Mouse (Mus musculus) left cerebral cortex, adult 18-20 months (tissue): ENCODE results near the gene Atad2b. TPM values are rescaled to one million over a fixed set of nuclear protein-coding genes. Genes with fewer than 3 reads are reported as not detected.
"Not testable (repeated sequence)": the region's sequence is repeated elsewhere in the genome, so short reads cannot be mapped to it uniquely, and the experiment has no call there.

ENCODE experiments used
- DNase-seq, 2 experiments: peaks; one replicate each; pipeline ENCODE4 v3.0.0; 2021 to 2022; ENCODE audit warnings: low spot score in 2 of 2, mixed read lengths in 1 of 2
- total RNA-seq, 2 experiments: library from RNA; stranded (reverse); gene quantifications; 2 replicates each; pipeline ENCODE4 v1.2.3; 2021

Atad2b gene
- total RNA-seq, 2 experiments from 2014 or later, result 29.6 to 30.6 TPM

DNA sequence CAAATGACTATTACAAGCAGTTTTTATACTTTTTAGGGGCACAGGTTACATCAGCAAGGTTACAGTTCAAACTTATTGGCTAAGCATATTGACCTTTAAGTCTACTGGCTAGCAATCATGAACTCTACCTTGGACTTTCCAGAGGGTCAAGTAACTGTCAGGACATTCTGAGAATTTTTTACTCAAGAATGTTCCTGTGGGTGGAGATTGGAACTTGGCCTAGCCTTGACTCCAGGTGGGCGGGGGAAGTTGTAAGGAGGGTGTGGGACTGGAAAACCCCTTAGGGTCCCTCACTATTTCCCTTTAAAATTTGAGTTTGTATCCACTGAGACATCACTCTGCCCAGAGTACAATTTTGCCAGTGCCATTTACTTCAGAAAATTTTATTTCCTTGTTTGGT is 6.7 kb upstream of the Atad2b start:
- not testable (repeated sequence) for DNase-seq

DNA sequence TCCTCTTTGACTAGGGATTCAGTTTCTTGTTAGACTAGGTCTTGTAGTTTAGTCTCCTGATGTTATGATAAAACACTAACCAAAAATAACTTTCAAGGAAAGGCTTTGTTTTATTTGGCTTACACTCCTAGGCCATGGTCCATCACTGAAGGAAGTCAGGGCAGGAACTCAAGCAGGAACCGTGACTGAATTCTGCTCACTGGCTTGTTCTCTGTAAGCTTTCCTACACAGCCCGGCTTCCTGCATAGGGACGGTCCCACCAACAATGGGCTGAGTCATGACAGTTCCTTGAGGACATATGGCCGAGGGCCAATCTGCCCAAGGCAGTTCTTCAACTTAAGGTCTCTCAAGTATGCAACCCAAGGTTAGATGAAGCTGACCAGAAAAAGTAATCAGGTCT is 5.4 kb upstream of the Atad2b start:
- no peak for DNase-seq

DNA sequence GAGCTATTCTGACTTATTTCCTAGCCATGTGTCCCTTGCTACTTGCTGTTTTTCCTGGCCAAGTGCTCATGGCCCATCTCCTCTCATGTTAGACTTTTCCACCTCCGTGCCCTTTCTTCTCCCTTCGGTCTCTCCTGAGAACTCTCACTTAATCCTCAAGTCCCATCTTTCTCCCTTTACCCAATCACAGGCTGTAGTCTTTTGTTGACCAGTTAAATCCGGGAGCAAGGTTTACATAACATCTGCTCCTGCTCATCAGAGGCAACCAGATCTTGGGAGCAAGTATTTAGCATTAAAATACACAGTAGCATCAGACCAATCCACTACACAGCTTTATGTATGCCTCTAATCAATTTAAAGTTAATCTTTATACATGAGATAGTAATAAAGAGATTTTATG is 2.7 kb upstream of the Atad2b start:
- DNase-seq, result no peak

DNA sequence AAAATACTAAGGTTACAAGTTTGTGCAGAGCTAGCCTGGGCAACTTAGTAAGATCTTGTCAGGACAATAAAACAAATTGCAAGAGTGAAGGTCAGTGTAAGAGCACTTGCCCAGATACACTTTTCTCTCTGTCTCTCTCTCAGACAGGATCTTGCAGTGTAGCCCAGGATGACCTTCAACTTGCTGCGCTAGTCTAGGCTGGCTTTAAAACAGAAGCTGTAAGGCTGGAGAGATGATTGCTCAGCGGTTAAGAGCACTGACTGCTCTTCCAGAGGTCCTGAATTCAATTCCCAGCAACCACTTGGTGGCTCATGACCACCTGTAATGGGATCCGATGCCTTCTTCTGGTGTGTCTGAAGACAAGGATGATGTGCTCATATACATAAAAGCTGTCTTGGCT is 2.2 kb upstream of the Atad2b start:
- no peak for DNase-seq

DNA sequence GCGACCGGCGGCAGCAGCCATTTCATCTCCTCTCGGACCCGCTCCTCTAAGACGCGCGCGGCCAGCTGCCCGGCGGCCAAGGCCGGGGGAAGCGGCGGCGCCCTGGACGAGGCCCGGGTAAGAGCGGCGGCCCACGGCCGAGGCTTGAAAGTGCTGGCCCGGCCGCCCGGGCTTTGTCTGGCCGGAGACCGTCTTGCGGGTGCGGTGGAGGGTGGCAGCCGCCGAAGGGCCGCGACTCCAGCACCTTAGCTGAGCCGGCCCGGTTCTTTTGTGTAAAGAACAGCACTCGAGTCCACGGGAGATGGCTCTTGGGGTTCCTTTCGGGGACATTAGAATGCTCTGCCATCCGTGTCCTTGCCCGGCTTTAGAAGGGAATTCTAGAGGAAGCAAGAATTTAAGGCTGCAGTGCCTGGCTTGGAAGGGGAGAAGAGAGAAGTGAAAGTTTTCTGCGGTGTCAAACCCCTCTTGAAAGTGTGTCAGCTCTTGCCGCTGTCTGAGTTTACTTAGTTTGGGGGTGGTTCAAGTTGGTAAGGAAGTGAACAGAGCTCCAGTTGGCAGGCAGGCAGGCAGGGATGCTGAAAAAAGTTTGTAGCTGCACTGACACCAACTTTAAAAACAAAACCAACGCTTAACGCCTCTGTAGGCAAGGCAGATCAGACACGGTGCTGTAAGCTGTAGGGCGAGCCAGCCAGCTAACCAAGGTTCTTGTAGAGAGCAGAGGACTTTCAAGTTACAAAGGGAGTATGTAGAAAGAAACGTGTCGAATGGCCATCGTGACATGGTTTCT is 845 bp downstream of the Atad2b start:
- DNase-seq, result peak; percentile 20 to 48

DNA sequence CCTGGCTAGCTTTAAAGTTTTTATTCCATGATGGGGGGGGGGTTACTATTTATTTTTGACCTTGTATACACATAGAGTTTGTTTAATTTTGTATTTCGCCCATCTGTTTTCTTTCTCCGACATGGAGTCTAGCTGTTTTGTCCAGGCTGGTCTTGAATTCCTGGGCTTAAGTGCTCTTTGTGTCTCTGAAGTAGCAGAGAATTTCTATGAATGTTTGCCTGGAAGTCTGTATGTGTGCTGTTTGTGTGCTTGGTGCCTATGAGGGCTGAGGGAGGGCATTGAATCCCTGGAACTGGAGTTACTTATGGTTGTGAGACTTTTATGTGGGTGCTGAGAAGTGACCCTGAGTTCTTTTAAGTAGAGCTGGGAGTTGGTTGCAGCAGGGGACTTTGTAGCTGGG is 11.0 kb downstream of the Atad2b start:
- no peak for DNase-seq

DNA sequence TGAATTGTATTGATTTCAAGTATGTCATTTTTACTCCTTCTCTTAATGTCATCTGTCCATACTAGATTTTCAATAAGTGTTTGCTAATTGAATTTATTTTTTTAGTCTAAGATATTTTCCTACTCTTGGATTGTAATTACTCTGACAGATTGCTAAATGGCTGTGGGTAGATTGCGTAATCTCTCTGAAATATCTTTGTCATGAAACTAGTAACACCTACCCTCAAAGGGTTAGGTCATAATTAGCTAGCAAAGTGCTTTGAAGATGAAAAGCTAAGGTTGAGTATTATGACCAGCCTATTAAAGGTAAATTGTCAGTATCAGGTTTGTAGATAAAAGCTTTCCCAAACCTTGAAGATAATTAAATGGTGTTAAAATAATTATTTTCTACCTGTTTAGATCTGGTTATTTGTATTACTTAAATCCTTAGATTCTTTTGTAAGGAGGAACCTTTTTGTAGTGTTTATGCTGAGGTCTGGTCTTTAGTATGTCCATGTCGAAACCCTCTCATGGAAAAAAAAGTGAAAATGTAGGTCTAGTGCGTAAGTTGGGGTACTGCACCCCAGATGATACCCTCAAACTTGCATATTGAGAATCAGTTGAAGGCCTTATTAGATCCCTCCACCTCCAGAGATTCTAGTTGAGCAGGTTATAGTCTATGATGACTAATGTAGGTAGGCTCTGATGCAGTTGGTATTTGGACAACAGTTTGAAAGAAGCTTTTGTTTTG is 13.8 kb downstream of the Atad2b start:
- no peak for DNase-seq

DNA sequence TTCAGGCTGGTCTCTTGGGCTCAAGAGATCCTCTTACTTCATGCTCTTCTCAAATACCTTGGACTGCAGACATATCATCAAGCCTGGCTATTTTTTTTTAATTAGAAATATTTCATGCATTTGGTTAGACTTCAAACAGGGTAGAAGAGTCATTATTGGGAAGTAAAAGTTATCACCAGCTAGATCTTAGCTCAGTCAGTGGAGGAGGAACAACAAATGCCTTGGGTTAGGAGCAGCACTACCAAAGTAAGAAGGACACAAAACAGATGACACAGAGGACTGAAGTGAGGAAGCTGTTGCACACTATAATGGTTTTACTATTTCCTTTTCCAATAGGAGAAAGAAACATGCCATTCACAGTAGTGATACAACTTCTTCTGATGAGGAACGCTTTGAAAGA is 35.1 kb downstream of the Atad2b start:
- no peak for DNase-seq

DNA sequence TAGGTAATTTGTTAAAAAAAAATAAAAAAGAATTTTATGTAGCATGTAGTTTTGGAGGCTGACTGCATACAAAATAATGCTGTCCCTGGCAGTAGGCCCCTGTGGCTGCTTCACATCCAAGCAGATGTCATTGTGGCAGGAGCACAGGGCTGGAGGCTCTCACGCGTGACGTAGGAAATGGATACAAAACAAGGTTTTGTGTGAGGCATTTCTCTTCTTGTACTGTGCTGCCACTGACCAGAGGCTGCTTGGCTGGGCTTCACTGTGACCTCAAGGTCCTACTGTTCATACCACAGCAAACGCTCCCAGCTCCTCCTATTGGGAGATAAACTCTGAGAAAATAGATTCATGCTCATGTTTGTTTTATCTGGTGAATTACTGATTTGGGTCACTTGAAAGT is 36.0 kb downstream of the Atad2b start:
- DNase-seq, result peak in 1 of 2 experiments; percentile 3

DNA sequence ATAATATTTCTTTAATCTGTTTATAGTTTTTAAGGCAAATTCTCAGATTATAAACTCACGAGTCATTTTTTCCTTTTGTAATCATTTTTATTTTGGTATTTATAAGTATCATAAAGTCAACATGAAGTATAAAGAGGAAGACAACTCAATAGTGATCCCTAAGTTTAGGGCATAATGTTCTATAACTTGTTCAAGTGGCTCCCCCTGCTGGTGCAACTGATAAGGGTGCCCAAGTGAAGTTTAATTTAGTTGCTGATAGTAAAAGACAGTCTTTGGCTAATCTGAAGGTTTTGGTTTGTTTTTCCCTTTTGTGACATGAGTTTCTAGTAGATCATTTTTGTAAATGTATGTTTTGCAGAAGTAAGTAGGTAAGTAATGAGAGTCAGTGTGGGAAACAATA is 55.8 kb downstream of the Atad2b start:
- peak; percentile 57 to 81 for DNase-seq

DNA sequence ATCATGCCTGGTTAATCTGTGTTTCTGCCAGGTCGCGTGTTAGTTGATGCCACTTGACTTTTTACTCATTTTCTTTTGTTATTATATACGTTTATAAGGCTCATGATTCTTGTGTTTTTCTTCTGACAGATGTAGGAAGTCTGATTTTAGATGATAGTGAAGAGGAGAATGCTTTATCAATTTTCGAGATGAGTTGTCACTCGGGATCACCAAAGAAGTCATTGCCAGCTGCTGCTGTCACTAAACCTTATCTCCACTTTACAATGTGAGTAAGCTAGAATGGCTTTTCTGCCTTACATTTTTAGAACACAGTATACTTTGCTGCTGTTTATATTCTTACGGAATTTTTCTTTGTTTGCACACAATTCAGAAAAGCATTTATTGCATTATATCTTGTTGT is 61.2 kb downstream of the Atad2b start:
- DNase-seq, result no peak

DNA sequence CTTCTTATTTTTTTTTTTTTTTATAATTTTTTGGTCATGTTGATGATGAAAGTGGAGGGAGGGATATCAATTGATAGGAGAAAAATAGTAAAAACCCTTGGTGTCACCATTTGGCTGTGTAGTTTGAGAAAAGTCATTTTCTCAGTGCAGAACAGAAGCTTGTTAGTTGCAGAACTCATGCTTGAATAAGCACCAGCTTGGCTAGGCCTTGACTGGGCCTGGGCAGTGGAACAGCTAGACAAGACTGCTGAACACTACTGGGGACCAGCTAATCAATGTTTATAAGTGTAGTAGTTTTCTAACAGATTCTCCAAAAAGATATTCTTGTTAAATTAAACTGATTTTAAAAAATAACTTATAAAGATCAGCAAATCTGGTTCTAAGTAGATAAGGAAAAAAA is 79.8 kb downstream of the Atad2b start:
- DNase-seq, result no peak

DNA sequence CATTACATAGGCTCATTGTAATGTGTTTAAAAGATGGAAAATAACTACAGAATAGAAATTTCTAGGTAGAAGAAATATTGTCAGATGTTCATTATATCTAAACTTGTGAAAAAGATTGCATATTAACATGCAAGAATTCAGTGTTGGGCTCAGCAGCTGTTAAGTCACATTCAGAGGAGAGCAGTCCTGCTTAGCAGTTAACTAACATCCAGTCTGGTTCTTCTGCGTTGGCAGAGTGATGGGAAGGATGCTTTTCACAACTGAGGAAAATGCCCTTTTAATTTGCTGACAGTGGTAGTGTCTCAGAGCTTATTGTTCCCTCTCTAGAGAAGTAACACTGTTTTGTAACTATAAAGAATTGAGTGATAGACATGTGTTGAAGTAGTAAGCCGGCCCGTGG is 88.2 kb downstream of the Atad2b start:
- no peak for DNase-seq

DNA sequence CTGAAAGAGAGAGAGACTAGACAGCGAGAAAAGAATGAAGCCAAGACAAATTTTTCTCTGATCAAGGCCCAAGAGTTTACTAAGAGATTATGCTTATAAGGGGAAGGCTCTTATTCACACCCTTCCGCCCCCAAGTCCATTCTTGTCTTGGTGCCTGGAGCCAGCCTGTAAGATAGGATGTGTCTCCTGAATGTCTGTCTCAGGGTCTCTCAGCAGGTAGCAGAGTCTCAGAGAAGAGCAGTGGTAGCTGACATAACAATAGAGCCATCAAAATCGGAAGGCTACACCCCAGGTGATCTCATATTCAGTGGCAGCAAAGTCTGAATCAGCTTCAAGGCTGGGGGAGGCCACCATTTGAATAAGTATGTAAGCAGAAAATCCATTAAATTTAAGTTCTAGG is 88.6 kb downstream of the Atad2b start:
- DNase-seq, result not testable (repeated sequence)

DNA sequence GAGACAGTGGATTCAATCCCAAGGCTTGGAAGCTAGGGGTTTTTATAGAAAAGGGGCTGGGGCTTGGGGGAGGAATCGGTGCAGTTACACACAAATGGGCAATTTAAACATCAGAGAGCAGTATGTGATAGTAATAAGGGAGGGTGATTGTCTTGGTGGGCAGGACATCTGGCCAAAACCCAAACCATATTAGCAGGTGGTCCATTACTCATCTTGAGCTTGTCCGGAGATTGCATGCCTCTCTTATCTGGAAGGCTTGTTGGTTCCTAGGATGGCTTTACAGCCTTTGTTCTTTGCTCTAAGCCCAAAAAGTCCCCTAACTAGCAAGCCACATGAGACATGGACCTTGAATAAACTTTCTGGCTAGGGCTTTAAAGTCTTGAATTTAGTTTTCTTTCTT is 91.5 kb downstream of the Atad2b start:
- DNase-seq, result not testable (repeated sequence)

DNA sequence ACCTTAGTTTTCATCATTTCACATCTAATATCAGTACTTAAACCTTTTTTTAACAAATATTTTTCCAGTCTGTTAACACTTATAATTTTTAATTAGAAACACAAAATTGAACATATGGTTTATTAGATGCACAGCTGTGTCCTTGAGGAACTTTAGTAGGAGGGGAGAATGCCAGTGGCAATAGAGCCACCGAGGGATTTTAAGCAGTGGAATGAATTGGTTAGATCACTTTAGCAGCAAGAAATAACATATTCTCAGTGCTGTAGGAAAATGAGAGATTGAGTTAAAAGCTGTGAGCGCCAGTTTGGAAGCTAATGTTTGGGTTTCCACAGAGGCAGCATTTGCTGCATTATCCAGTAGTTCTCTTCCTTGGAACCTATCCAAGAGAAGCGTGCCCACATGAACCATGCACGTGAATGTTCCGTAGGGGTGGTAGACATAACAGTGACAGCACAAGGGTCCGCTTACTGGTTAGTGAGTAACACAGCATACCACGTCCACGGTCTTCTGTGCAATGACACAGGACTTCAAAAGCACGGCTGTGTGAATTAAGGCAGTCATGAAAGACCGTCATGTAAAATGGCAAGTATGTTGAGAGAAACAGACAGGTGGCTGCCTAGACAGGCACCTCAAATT is 108.2 kb downstream of the Atad2b start:
- DNase-seq, result no peak

DNA sequence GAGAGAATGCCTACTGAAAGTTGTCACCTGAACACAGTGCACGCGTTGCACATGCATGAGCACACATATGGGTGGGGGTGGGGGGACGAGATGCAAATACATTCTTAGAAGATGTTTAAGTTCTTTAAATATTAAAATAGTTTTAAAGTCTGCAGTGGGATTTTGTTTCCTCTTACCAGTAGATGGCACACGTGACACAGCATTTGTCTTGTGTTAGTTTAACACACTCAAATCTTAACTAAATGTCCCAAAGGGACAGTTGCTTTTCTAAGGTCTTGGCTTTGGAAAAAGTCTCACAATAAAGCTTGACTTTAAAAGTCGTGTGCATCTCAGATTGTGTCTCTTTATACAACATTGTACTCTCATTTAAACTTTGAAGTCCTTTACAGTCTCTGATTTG is 111.9 kb downstream of the Atad2b start:
- DNase-seq, result no peak

DNA sequence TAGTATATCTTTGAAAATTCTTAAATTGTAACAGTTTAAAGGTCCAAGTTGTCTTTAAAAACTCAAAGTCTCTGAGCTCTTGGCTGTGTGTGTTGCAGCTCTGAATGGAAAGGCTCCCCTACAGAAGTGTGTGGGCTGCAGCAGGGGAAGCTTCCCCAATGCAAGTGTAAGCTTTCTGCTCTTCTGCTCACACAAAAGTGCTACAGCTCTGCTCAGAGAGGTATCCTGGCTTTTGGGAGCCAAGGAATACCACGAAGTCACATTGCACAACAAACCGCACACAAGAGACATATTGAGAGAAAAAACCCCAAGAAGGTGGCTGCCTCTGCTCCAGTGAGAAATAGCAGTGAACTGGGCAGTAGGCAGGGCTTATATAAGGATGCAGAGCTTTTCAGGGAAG is 120.9 kb downstream of the Atad2b start:
- DNase-seq, result peak in 1 of 2 experiments; percentile 21

DNA sequence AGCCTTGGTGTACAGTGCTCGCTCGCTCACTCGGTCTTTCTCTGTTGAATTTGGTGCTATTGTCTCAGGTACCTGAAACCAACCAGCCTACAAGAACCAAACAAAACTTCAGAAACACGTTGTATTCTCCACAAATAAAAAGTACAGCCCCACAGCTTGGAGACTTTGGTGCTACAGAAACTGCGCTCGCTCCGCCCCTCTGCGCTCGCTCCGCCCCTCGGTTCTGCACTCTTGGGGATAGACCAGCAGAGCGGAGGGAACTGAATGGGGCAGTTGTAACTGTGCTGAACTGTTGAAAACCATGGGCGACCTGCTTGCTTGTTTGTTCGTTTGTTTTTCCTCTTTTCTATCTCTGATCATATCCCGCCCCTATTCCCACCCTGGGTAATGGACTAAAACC is 127.0 kb downstream of the Atad2b start:
- no peak for DNase-seq

DNA sequence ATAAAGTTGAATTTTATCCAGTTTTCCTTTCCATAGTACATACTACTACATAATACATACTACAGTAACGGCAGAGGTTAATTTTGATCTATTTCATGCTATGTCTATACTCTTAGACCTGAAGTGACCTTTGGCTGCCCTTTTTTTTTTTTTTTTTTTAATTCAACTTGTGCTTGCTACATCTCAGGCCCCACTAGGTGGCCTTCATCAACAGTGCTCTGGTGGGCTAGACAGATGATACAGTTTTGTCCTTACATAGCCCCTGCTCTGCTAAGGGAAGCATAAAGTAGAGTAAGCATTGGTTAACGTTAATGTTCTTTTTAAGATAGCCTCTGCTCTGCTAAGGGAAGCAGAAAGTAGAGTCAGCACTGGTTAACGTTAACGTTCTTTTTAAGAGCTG is 131.0 kb downstream of the Atad2b start:
- DNase-seq, result no peak

DNA sequence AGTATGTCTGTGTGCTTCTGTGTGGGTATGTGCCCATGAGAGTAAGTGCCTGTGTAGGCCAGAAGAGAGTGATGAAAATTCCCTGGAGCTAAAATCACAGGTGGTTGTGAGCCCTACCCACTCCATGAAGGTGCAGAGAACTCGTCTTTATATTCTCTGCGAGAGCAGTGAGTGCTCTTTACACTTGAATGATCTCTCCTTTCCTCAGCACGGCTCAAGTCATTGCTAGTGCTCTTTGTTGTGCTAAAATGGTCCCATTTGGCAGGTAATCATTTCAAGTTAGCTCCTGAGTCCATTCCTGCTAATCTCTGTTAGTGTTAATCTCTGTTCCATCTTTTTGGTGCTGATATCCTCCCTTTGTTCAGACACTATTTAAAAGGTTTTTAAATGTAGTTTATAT is 150.4 kb downstream of the Atad2b start:
- no peak for DNase-seq

DNA sequence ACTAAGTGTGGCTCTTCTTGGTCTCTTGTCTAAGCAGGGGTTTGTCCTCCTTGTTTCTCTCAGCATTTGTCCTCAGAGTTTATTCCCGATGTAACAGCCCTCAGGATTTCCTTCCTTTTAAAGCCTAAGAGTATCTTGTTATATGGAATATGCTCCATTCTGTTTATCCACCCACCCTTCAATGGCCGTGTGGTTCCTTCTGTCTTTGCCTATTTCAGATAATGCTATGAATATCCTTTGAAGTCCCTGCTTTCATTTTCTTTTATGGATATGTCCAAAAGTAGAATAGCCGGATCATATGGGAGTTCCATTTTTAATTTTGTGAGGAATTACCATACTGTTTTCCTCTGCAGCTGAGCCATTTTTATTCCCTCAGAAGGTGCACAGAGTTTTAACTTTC is 153.0 kb downstream of the Atad2b start:
- DNase-seq, result no peak
